Mouse (Mus musculus) spleen, adult 2 months (tissue): ENCODE measurements at regions not wholly inside any gene's neighbourhood (a gene's known extent, or its start where the extent isn't known, plus 50 kb on each side); places are given as distances from the start of the nearest gene placed in this dataset.

Experiments
- DNase-seq, 2 experiments: peaks; one replicate each; pipeline versions ENCODE4 v3.0.0 to v3.0.0-alpha.2; 2012 to 2021; ENCODE audit warnings: low spot score in 2 of 2, low read depth in 1 of 2
- H3K27ac ChIP-seq: fragments of 200-500 bp; 2 replicates; pipeline ENCODE4 v1.5.1; 2012; ENCODE audit warnings: low read length, inconsistent platforms; ENCODE audit not compliant: insufficient read depth
- H3K27me3 ChIP-seq: fragments of 200-500 bp; 2 replicates; pipeline ENCODE4 v1.6.1; 2012; ENCODE audit warnings: mild to moderate bottlenecking, moderate library complexity, low read length, inconsistent platforms; ENCODE audit not compliant: control insufficient read depth, insufficient read depth
- H3K36me3 ChIP-seq: fragments of 200-500 bp; 2 replicates; pipeline ENCODE4 v1.6.1; 2012; ENCODE audit warnings: mild to moderate bottlenecking, low read length, inconsistent platforms; ENCODE audit not compliant: control insufficient read depth, insufficient read depth
- H3K4me1 ChIP-seq: fragments of 200-500 bp; 2 replicates; pipeline ENCODE4 v1.6.1; 2011; ENCODE audit warnings: inconsistent platforms; ENCODE audit not compliant: control insufficient read depth, insufficient read depth, insufficient read length
- H3K4me3 ChIP-seq: fragments of 200-500 bp; 2 replicates; pipeline ENCODE4 v1.5.1; 2011; ENCODE audit warnings: mild to moderate bottlenecking, inconsistent platforms; ENCODE audit not compliant: insufficient read depth, insufficient read length; ENCODE audit errors: extremely low read depth
- CTCF ChIP-seq: fragments of 200-500 bp; IDR thresholded peaks from 2 replicates; pipeline ENCODE4 v1.5.1; 2011; ENCODE audit warnings: mild to moderate bottlenecking, inconsistent platforms; ENCODE audit not compliant: insufficient read depth, insufficient read length, insufficient replicate concordance; ENCODE audit errors: extremely low read depth
- POLR2A ChIP-seq: fragments of 200-500 bp; IDR thresholded peaks from 2 replicates; pipeline ENCODE4 v1.6.1; 2011; ENCODE audit warnings: low read depth, low read length, inconsistent platforms
- WGBS: fragments of 180-500 bp; shearing (Covaris S2); methylation state at CpG from one replicate; pipeline ENCODE4 v1.1.7; 2018; 5-methylcytosine and 5-hydroxymethylcytosine counted together

DNA sequence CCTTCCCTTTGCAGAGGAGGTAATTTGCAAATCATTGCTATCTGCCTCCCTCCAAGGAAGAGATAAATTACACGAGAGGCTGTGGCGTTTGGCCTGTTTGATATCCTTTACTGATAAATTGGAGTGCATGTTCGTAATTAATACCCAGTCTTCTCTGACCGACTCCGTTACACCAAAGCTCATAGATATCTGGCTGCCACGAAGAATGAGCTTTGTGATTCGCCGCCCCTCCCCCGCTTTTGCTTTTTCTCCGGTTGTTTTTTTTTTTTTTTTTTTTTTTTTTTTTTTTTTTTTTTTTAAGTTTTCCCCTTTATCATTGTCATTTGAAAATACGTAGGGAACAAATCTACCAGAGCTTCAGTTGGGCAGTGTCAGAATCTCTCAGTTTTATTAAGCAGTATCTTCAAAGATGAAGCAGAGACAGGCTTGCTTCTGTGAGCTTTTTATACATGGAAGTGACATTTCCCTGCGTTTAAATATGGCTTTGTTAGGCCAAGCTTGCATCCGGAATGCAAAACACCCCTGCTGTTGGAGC lies 663.3 kb downstream of the Vrk1 start:
- TF ChIP-seq POLR2A (no peak), CTCF (no peak)
- H3K36me3 ChIP-seq, result no peaks in the 10 kb centered on the region
- no peak overlapping the region for H3K27ac ChIP-seq
- no peak for DNase-seq
- H3K4me1 ChIP-seq, result no peaks in the 10 kb centered on the region
- WGBS, result 55% methylated on average over 13 of the region's 13 CpGs
- H3K27me3 ChIP-seq, result no peaks in the 10 kb centered on the region
- no peak overlapping the region for H3K4me3 ChIP-seq

DNA sequence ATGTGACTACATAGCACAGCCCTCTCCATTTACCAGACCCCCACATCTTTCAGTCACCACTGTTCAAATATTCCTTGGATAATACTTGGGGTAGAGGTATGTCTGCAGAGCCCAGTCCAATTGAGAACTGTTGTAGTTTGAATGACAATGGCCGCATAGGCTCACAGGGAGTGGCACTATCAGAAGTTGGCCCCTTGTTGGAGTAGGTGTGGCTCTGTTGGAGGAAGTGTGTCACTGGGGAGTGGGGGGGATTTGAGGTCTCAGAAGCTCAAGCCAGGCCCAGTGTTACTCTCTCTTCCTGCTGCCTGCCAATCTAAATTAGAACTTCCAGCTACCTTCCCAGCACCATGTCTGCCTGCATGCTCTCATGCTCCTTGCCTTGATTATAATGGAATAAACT lies 664.7 kb downstream of the Vrk1 start:
- no peak for DNase-seq
- no peaks in the 10 kb centered on the region for H3K27me3 ChIP-seq
- H3K27ac ChIP-seq, result no peak overlapping the region
- H3K36me3 ChIP-seq, result no peaks in the 10 kb centered on the region
- H3K4me3 ChIP-seq, result no peak overlapping the region
- H3K4me1 ChIP-seq, result no peaks in the 10 kb centered on the region
- TF ChIP-seq POLR2A (no peak), CTCF (no peak)
- WGBS, result 89% methylated on average over 1 of the region's 1 CpGs

- no peak overlapping the region for H3K27ac ChIP-seq
- DNase-seq, result no peak
- H3K4me3 ChIP-seq, result no peak overlapping the region
- no peaks in the 10 kb centered on the region for H3K36me3 ChIP-seq
- WGBS, result 92% methylated on average over 3 of the region's 3 CpGs
- H3K4me1 ChIP-seq, result no peaks in the 10 kb centered on the region
- TF ChIP-seq CTCF (no peak), POLR2A (no peak)
- H3K27me3 ChIP-seq, result no peaks in the 10 kb centered on the region
These were observed 666.1 kb downstream of the Vrk1 start for GRCm38 (mm10) chr12:106676136-106676535.

DNA sequence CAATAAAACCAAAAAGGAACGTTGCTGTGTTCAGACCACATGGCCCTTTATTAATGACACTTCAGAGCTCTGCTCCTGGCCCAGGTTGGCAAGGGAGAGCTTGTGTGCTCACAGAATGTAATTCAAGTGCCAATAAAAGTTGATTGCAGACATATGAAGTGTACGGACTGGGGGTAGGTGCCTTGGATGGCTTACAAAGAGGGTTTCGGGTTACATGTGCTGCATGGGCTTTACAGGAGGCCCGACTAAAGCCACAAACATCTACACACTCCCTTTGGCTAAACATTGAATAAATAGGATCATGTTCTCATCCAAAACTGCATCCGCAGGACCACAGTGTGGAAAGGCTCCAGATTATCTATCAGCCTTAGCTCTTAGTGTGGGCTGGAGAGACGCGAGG lies 666.5 kb downstream of the Vrk1 start:
- TF ChIP-seq POLR2A, result no peak
- no peaks in the 10 kb centered on the region for H3K36me3 ChIP-seq
- 81% methylated on average over 7 of the region's 7 CpGs for WGBS

GRCm38 (mm10) chr12:106685986-106686385 lies 676.0 kb downstream of the Vrk1 start:
- no peak overlapping the region for H3K27ac ChIP-seq
- TF ChIP-seq POLR2A (no peak), CTCF (no peak)
- H3K4me3 ChIP-seq, result no peak overlapping the region
- no peaks in the 10 kb centered on the region for H3K27me3 ChIP-seq
- no peaks in the 10 kb centered on the region for H3K4me1 ChIP-seq
- WGBS, result 89% methylated on average over 5 of the region's 5 CpGs
- no peaks in the 10 kb centered on the region for H3K36me3 ChIP-seq
- no peak for DNase-seq

More for the DNA sequence above, 666.5 kb downstream of the Vrk1 start:
- no peak for DNase-seq
- Histone ChIP-seq H3K27ac (no peak overlapping the region), H3K4me3 (no peak overlapping the region), H3K4me1 (no peaks in the 10 kb centered on the region), H3K27me3 (no peaks in the 10 kb centered on the region)

- H3K27me3 ChIP-seq, result no peaks in the 10 kb centered on the region
- no peaks in the 10 kb centered on the region for H3K36me3 ChIP-seq
- H3K27ac ChIP-seq, result no peak overlapping the region
- TF ChIP-seq CTCF, result no peak
- TF ChIP-seq POLR2A, result no peak
- H3K4me3 ChIP-seq, result no peak overlapping the region
- 54% methylated on average over 12 of the region's 12 CpGs for WGBS
- H3K4me1 ChIP-seq, result no peaks in the 10 kb centered on the region
- DNase-seq, result no peak
These were observed 677.7 kb downstream of the Vrk1 start for GRCm38 (mm10) chr12:106687751-106688150.

DNA sequence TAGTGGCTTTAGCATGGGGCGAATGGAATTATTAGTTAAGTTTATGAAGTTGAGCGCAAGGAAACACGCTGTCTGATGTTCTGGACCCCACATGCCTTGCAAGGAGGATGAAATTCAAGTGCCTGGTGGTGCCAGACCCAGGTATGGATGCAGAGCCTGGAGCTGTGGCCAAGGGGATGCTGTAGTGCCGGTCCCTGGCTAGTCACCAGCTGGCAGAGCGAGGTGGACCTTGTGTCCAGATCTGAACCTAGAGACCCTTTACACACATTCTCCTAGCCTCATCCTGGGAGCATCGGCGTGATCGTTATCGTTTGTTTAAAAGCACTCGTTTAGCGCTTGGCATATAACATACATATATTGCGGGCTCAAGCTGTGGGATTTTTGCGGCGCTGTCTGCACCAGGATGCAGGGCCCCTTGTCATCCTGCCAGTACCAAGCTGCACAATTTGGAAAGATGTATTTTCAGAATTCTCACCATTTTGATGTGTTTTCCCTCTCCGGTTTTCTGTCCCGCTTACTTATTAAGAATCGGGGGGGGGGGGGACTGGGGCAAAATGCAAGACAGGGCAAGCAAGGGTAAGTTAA lies 678.2 kb downstream of the Vrk1 start:
- TF ChIP-seq CTCF (no peak), POLR2A (no peak)
- 85% methylated on average over 17 of the region's 17 CpGs for WGBS
- Histone ChIP-seq H3K36me3 (no peaks in the 10 kb centered on the region), H3K4me3 (no peak overlapping the region), H3K27ac (no peak overlapping the region), H3K4me1 (no peaks in the 10 kb centered on the region), H3K27me3 (no peaks in the 10 kb centered on the region)
- DNase-seq, result no peak
